Mouse (Mus musculus) erythroblast, adult 5-6 weeks (primary cell): ENCODE data around the gene Med8. TPM values are rescaled to one million over a fixed set of nuclear protein-coding genes. Genes with fewer than 3 reads are reported as not detected.

Experiments
- ATAC-seq: replicated peaks from 2 replicates; pipeline ENCODE4 v1.8.0; 2016; ENCODE audit warnings: moderate number of reproducible peaks, mild to moderate bottlenecking, moderate TSS enrichment, inconsistent platforms; ENCODE audit not compliant: poor library complexity, low FRiP score, severe bottlenecking
- total RNA-seq, 2 experiments: library from RNA; stranded (forward) in 1 of 2; stranded (reverse) in 1 of 2; fragments of 150-400 nt in 1 of 2; fragments of 200-764, 138-1000 nt in 1 of 2; gene quantifications; 2 replicates each; pipeline versions ENCODE4 v1.2.3 to v1.2.4; 2015 to 2017; ENCODE audit warnings: low replicate concordance in 2 of 2

Gene Med8
- total RNA-seq, 2 experiments from 2014 or later, result 30.0 to 37.6 TPM

DNA sequence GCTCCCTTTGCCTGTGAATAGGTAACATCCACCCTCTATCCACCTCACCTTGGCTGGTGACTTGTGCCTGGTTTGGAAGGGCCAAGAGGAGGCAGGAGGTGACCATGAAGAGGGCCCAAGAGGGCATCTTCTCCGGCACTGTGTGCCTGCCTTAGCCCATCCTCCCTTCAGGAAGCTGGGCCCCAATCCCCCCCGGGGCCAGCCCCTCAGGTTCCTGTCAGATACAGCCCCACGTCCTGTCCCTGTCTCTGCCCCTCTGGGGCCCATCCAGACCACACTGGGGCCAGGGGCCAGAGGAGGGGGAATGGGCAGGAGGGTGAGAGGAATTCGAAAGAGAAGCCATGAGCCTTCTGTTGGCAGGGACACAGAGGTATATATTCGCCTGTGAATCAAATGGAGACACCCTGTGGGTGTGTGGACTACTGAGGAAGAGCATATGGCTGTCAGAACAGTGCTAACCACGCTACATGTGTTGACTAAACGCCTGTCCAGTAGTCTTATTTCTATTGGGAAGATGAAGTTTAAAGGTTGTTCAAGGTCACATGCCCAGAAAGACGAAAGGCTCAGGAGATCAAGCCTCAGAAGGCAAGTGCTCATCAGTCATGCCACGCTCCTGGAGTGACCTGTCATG, 48.3 kb downstream of the Med8 start, which contains the start of gene Mpl:
Gene Mpl, minus strand, starts transcription at position 169 of the 631 bp plus-strand sequence.
- ATAC-seq, result no peak

DNA sequence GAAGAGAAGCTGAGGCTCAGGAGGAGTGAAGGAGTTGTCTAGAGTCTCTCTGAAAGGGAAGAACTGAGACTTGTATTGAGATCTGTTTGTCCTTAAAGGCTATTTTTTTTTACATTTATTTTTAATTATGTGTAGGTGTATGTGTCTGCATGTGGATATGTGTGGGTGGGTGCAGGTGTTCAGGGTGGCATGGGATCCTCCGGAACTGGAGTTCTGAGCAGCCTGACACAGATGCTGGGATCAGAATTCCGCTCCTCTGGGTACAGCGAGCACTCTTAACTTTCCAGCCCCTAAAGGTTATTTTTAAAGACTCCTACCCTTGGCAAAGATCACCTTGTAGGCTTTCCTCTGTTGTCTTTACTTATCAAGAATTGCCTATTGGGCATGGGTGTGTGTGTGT, 55.8 kb downstream of the Med8 start:
- no peak for ATAC-seq

Other genes starting within 250 kb of the Med8 start
- gene Kdm4a, start 229.3 kb upstream of the Med8 start, total RNA-seq (2015; ENCODE audit: low replicate concordance), result 21.5 and 27.2 TPM in 2 replicates
- gene Kdm4a, start 229.3 kb upstream of the Med8 start, total RNA-seq (2017; ENCODE audit: low replicate concordance), result 56.9 and 76.8 TPM in 2 replicates
- not detected in 2 replicates for gene Ptprf, start 117.9 kb upstream of the Med8 start, total RNA-seq (2015; ENCODE audit: low replicate concordance)
- gene Ptprf, start 117.9 kb upstream of the Med8 start, total RNA-seq (2017; ENCODE audit: low replicate concordance), result not detected in 2 replicates
- 13.3 and 14.2 TPM in 2 replicates for gene Szt2, start 64 bp upstream of the Med8 start, total RNA-seq (2015; ENCODE audit: low replicate concordance)
- gene Szt2, start 64 bp upstream of the Med8 start, total RNA-seq (2017; ENCODE audit: low replicate concordance), result 14.1 and 21.6 TPM in 2 replicates
- gene Elovl1, start 18.8 kb downstream of the Med8 start, total RNA-seq (2015; ENCODE audit: low replicate concordance), result 15.2 and 35.9 TPM in 2 replicates
- 21.7 and 22.0 TPM in 2 replicates for gene Elovl1, start 18.8 kb downstream of the Med8 start, total RNA-seq (2017; ENCODE audit: low replicate concordance)
- 25.1 and 32.5 TPM in 2 replicates for gene Cdc20, start 28.0 kb downstream of the Med8 start, total RNA-seq (2015; ENCODE audit: low replicate concordance)
- 30.8 and 46.6 TPM in 2 replicates for gene Cdc20, start 28.0 kb downstream of the Med8 start, total RNA-seq (2017; ENCODE audit: low replicate concordance)
- 3.6 TPM in 1 of 2 replicates, not detected in the other for gene Mpl, start 48.2 kb downstream of the Med8 start, total RNA-seq (2015; ENCODE audit: low replicate concordance)
- gene Mpl, start 48.2 kb downstream of the Med8 start, total RNA-seq (2017; ENCODE audit: low replicate concordance), result 1.1 TPM in 1 of 2 replicates, not detected in the other
- not detected in 2 replicates for gene Tie1, start 80.7 kb downstream of the Med8 start, total RNA-seq (2015; ENCODE audit: low replicate concordance)
- gene Tie1, start 80.7 kb downstream of the Med8 start, total RNA-seq (2017; ENCODE audit: low replicate concordance), result 0.85 TPM in 1 of 2 replicates, not detected in the other
- not detected in 2 replicates for gene 2610528J11Rik, start 117.7 kb downstream of the Med8 start, total RNA-seq (2015; ENCODE audit: low replicate concordance)
- gene 2610528J11Rik, start 117.7 kb downstream of the Med8 start, total RNA-seq (2017; ENCODE audit: low replicate concordance), result not detected in 2 replicates
- not detected in 2 replicates for gene Tmem125, start 134.7 kb downstream of the Med8 start, total RNA-seq (2015; ENCODE audit: low replicate concordance)
- not detected in 2 replicates for gene Tmem125, start 134.7 kb downstream of the Med8 start, total RNA-seq (2017; ENCODE audit: low replicate concordance)
- gene Cfap57, start 211.4 kb downstream of the Med8 start, total RNA-seq (2015; ENCODE audit: low replicate concordance), result 0.63 TPM in 1 of 2 replicates, not detected in the other
- gene Cfap57, start 211.4 kb downstream of the Med8 start, total RNA-seq (2017; ENCODE audit: low replicate concordance), result 0.51 and 0.84 TPM in 2 replicates
- gene Ebna1bp2, start 211.5 kb downstream of the Med8 start, total RNA-seq (2015; ENCODE audit: low replicate concordance), result 28.4 and 35.1 TPM in 2 replicates
- gene Ebna1bp2, start 211.5 kb downstream of the Med8 start, total RNA-seq (2017; ENCODE audit: low replicate concordance), result 12.6 and 20.6 TPM in 2 replicates
- gene Olfr62, start 249.6 kb downstream of the Med8 start, total RNA-seq (2015; ENCODE audit: low replicate concordance), result not detected in 2 replicates
- gene Olfr62, start 249.6 kb downstream of the Med8 start, total RNA-seq (2017; ENCODE audit: low replicate concordance), result not detected in 2 replicates